Mouse (Mus musculus) heart, postnatal 36 days (tissue): ENCODE measurements around the gene Sept11. TPM values are rescaled to one million over a fixed set of nuclear protein-coding genes. Genes with fewer than 3 reads are reported as not detected.

Experiments used
- DNase-seq, 2 experiments: peaks; one replicate each; pipeline ENCODE4 v3.0.0; 2021 to 2022
- intact Hi-C: fragments of 180-260 bp; cut with DNase I; formaldehyde crosslinking; loops from one replicate; pipeline ENCODE4 v1.15.1; 2025
- total RNA-seq, 2 experiments: library from RNA; stranded (reverse); gene quantifications; 2 replicates each; pipeline ENCODE4 v1.2.3; 2021

Sept11 gene
- total RNA-seq, 2 experiments from 2014 or later = 29.9 to 32.5 TPM

GRCm38 (mm10) chr5:93207555-93207954 is 114.3 kb downstream of the Sept11 start:
- intact Hi-C loops = loop anchor here (5.0 kb wide), 1 partner anchor 115 kb away; no protein-coding TSS in a partner anchor
- no peak for DNase-seq

- intact Hi-C loops = no loop called here
- DNase-seq = no peak
Observed at GRCm38 (mm10) chr5:93218375-93218774, 125.1 kb downstream of the Sept11 start.

GRCm38 (mm10) chr5:93221661-93222060 is 128.4 kb downstream of the Sept11 start:
- intact Hi-C loops = no loop called here
- DNase-seq = peak; percentile 31 to 33

GRCm38 (mm10) chr5:93224549-93224948 is 131.3 kb downstream of the Sept11 start:
- intact Hi-C loops = no loop called here
- DNase-seq = no peak

Other genes with a start within 250 kb of the Sept11 start
- under 1 TPM in 1 of 2 experiments, not detected in 1; 0.08 TPM for gene Sowahb, start 48.4 kb upstream of the Sept11 start, total RNA-seq
- gene Ccni, start 113.1 kb downstream of the Sept11 start, total RNA-seq = 100 to 1,000 TPM; 167 to 188 TPM
- gene 2010109A12Rik, start 113.1 kb downstream of the Sept11 start, total RNA-seq = under 1 TPM in 1 of 2 experiments, not detected in 1; 0.68 TPM
- gene Ccng2, start 173.8 kb downstream of the Sept11 start, total RNA-seq = 10 to 100 TPM; 19.2 to 20.8 TPM